Mouse (Mus musculus) heart, postnatal 4 days (tissue): ENCODE measurements around the gene Vps53. TPM values are rescaled to one million over a fixed set of nuclear protein-coding genes. Genes with fewer than 3 reads are reported as not detected.
"Not testable (repeated sequence)": the region's sequence is repeated elsewhere in the genome, so short reads cannot be mapped to it uniquely, and the experiment has no call there.

Experiments
- DNase-seq: peaks from one replicate; pipeline ENCODE4 v3.0.0; 2021
- total RNA-seq, 2 experiments: library from RNA; stranded (reverse); gene quantifications; 2 replicates each; pipeline ENCODE4 v1.2.3; 2021

The Vps53 gene
- total RNA-seq, 2 experiments from 2014 or later, result 30.8 to 31.4 TPM

DNA sequence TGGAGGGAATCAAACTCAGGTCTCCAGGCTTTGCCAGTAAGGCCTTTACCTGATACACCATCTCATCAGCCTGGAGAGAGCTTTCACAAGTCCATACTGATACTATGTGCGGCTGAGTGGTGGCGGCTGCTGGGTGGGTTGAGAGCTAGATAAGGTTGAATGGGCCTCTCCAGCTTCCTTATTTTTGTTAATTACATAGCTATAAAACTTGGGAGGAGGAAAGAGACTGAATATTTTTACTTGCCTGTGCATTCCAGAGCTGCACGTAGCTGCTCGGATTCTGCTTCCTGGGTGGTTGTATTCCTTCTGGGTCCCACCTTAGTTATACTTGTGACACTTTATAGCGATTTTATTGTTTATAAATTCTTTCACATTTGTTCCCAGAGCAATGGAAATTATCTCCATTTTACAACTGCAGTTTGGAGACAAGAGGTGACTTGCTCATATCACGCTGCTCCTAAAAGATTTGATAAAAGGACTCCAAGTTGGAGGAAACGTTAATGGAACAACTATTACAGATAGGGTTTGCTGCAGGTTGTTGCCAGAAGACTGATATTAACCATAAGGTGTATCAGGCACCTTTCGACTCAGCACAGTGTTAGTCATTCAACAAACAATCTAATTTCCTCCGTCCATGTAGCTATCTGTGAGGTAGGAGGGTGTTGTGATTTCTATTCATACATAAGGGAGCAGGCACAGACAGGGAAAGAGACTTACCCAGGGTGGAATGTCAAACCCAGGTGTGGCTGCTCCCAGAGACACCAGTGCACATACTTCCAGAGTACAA lies 168.4 kb downstream of the Vps53 start:
- no peak for DNase-seq

- DNase-seq, result no peak
Observed at GRCm38 (mm10) chr11:76009101-76009500, 170.3 kb downstream of the Vps53 start.

DNA sequence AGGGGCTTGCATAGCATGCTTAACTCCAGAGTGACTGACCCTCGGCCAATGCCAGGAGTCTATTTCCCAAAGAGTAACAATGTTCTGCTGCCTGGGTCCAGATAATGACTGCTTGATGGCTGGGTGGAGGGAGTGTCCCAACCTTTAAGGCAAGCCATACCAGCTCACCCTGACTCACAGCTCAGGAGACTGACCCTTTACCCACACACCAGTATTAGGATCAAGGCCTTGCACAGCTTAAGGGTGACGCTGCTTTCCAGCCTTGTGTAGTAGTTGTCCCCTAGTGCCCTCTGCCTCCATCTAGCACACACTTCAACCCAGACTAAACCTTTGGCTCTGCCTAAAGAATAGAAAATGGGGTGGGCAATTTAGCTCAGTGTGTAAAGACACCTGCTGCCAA lies 171.3 kb downstream of the Vps53 start:
- no peak for DNase-seq

GRCm38 (mm10) chr11:76004276-76004675 lies 175.2 kb downstream of the Vps53 start:
- DNase-seq, result not testable (repeated sequence)

DNA sequence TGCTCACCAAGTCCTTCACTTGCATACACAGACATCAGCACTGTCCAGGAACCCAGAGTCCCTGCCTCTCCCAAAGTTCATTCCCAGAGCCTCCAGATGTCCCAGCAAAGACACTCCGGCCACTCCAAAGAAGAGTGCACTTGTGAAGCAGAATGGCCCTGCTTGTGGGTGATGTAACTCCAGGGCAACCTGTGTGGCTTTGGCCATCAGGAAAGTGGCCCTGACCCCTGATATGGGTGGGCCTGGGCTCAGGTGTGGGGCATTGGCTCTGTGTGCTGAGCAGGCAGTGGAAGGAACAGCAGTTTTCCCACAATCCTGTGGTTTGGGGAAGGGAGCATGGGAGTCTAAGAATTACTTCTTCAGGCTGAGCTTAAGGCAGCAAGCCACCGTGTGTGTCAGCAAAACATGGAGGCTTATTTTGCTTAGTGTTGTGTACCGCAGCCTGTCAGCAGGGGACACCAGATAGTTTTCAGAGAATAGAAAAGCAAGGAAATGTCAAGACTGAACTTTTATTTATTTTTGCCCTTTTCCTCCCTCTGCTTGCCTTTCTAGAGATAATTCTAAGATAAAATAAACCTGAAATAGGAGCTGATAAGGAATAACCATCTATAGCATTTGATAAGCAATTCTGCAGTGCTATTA lies 178.1 kb downstream of the Vps53 start:
- peak; percentile 21 for DNase-seq

DNA sequence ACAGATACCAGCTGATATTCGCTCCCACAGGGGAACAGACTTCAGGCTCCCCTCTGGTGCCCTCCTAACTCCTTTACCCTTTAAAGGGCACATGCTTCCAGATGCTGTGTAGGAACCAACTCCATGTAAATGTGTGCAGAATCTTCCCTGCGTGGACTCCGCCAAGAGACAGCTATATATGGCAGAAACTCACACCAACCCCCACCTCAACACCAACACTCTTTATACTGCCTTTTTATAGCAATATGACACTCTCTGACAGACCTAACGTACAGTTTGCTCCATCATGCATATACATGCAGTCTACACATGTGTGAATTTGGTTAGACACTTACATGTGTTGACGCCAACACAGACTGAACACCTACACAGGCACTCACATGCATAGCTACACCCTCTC lies 178.7 kb downstream of the Vps53 start:
- DNase-seq, result no peak

DNA sequence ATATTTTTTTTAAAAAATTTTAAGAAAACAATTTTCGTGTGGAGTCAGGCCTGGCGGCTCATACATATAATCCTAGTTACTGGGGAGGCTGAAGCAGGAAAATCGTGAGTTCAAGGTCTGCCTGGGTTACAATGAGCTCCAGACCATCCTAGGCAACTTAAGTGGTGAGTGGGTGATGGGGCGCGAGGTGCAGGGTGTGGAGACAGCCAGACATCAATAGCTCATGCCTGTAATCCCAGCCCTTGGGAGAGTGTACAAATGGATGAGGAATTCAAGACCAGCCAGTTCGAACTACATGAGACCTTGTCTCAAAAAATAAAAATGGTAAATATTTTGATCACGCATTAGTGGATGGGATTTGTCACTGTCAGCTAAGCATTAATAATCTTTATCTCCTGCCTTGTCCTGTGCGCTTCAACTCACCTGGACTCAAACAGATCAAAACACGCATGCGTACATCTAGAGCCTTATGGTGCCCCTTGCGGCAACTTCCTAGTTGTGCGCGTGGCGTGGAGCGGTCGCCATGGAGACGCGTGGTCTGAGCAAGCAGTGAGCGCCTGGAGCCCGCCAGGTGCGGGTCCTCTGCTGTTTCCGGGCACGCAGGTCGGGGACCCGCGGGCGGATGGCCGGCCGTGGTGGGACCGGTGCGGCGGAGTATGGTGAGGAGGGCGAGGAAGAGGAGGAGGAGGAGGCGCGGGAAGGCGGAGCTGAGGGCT lies 179.8 kb downstream of the Vps53 start, which contains the start of gene 1700016K19Rik:
Gene 1700016K19Rik (plus strand): TSS at position 473 of the 716 bp plus-strand sequence.
- peak; percentile 79 for DNase-seq

Other genes starting within 250 kb of the Vps53 start
- gene Rph3al, start 241.2 kb downstream of the Vps53 start, total RNA-seq, result 10 to 100 TPM; 26.2 to 26.7 TPM
- gene 1700016K19Rik, start 179.7 kb downstream of the Vps53 start, total RNA-seq, result not detected
- gene Rflnb, start 151.9 kb downstream of the Vps53 start, total RNA-seq, result 10 to 100 TPM; 37.3 to 42.1 TPM
- gene Fam57a, start within 50 bp of the Vps53 start, total RNA-seq, result 10 to 100 TPM in 1 of 2 experiments, 1 to 10 TPM in 1; 9.0 to 10.6 TPM
- under 1 TPM in 1 of 2 experiments, not detected in 1; 0.50 TPM for gene Dbil5, start 38.0 kb upstream of the Vps53 start, total RNA-seq
- gene Gemin4, start 38.0 kb upstream of the Vps53 start, total RNA-seq, result 1 to 10 TPM; 5.3 to 6.6 TPM
- gene Mrm3, start 64.1 kb upstream of the Vps53 start, total RNA-seq, result 10 to 100 TPM; 17.8 to 18.4 TPM
- gene Glod4, start 64.1 kb upstream of the Vps53 start, total RNA-seq, result 10 to 100 TPM; 54.1 to 57.5 TPM
- 10 to 100 TPM; 17.2 to 20.5 TPM for gene Nxn, start 219.5 kb upstream of the Vps53 start, total RNA-seq
- 10 to 100 TPM; 38.9 to 48.2 TPM for gene Timm22, start 227.3 kb upstream of the Vps53 start, total RNA-seq